Mouse (Mus musculus) MEL (cell line): ENCODE data around the gene Cldn4. TPM values are rescaled to one million over a fixed set of nuclear protein-coding genes. Genes with fewer than 3 reads are reported as not detected.

ENCODE experiments used
- DNase-seq: peaks from one replicate; pipeline ENCODE4 v3.0.0; 2011; ENCODE audit warnings: low read depth, low spot score
- H3K27ac ChIP-seq: 2 replicates; pipeline ENCODE4 v1.5.1; 2012; ENCODE audit warnings: low read depth, mild to moderate bottlenecking, control low read depth, low read length, moderate library complexity; ENCODE audit not compliant: control insufficient read depth
- H3K27me3 ChIP-seq, 2 experiments: fragments of 150-350 bp in 1 of 2; sonication (generic) in 1 of 2; 2 replicates each; pipeline ENCODE4 v1.6.1; 2012; ENCODE audit warnings: low read length in 2 of 2, mild to moderate bottlenecking in 2 of 2, improper control_type of control experiment in 1 of 2, moderate library complexity in 1 of 2; ENCODE audit not compliant: insufficient read depth in 2 of 2, control insufficient read depth in 1 of 2
- H3K36me3 ChIP-seq, 2 experiments: 2 replicates each; pipeline ENCODE4 v1.6.1; 2012 to 2014; ENCODE audit warnings: low read length in 2 of 2, improper control_type of control experiment in 1 of 2, inconsistent platforms in 1 of 2, mild to moderate bottlenecking in 1 of 2; ENCODE audit not compliant: insufficient read depth in 2 of 2, control insufficient read depth in 1 of 2
- H3K4me1 ChIP-seq, 2 experiments: fragments of 150-350 bp in 1 of 2; sonication (generic) in 1 of 2; 2 replicates each; pipeline ENCODE4 v1.6.1; 2012; ENCODE audit warnings: low read length in 2 of 2, improper control_type of control experiment in 1 of 2, mild to moderate bottlenecking in 1 of 2; ENCODE audit not compliant: insufficient read depth in 2 of 2, control insufficient read depth in 1 of 2
- H3K4me3 ChIP-seq, 2 experiments: fragments of 150-350 bp in 1 of 2; sonication (generic) in 1 of 2; 2 replicates each; pipeline ENCODE4 v1.5.1; 2012; ENCODE audit warnings: low read depth in 2 of 2, low read length in 2 of 2, mild to moderate bottlenecking in 2 of 2, moderate library complexity in 2 of 2, control low read depth in 1 of 2, improper control_type of control experiment in 1 of 2; ENCODE audit not compliant: control insufficient read depth in 1 of 2, insufficient read depth in 1 of 2
- H3K79me2 ChIP-seq: 2 replicates; pipeline ENCODE4 v1.6.1; 2012; ENCODE audit warnings: mild to moderate bottlenecking, low read length, moderate library complexity; ENCODE audit not compliant: control insufficient read depth, poor library complexity, insufficient read depth
- H3K9ac ChIP-seq: 2 replicates; pipeline ENCODE4 v1.6.1; 2012; ENCODE audit warnings: low read depth, mild to moderate bottlenecking, control low read depth, low read length, moderate library complexity; ENCODE audit not compliant: control insufficient read depth, poor library complexity, severe bottlenecking
- H3K9me3 ChIP-seq: fragments of 150-350 bp; sonication (generic); replicated peaks from 2 replicates; pipeline ENCODE4 v1.6.1; 2012; ENCODE audit warnings: mild to moderate bottlenecking, low read length, improper control_type of control experiment, moderate library complexity; ENCODE audit not compliant: insufficient read depth
- BHLHE40 ChIP-seq: IDR thresholded peaks from 2 replicates; pipeline ENCODE4 v1.6.1; 2012; ENCODE audit warnings: low read depth, mild to moderate bottlenecking, inconsistent platforms, low read length, improper control_type of control experiment, borderline replicate concordance
- CHD1 ChIP-seq: IDR thresholded peaks from 2 replicates; pipeline ENCODE4 v1.6.1; 2012; ENCODE audit warnings: low read depth, mild to moderate bottlenecking, inconsistent platforms, low read length, improper control_type of control experiment
- CHD2 ChIP-seq: IDR thresholded peaks from 2 replicates; pipeline ENCODE4 v1.6.1; 2011; ENCODE audit warnings: low read length, improper control_type of control experiment
- E2F4 ChIP-seq: IDR thresholded peaks from 2 replicates; pipeline ENCODE4 v1.6.1; 2011; ENCODE audit warnings: low read depth, low read length, improper control_type of control experiment, borderline replicate concordance
- EP300 ChIP-seq, 2 experiments: IDR thresholded peaks; 2 replicates each; pipeline ENCODE4 v1.6.1; 2011; ENCODE audit warnings: improper control_type of control experiment in 2 of 2, low read length in 2 of 2, low read depth in 1 of 2, mild to moderate bottlenecking in 1 of 2
- ETS1 ChIP-seq: IDR thresholded peaks from 2 replicates; pipeline ENCODE4 v1.6.1; 2012; ENCODE audit warnings: low read depth, mild to moderate bottlenecking, inconsistent platforms, low read length, improper control_type of control experiment, moderate library complexity
- GABPA ChIP-seq: IDR thresholded peaks from 2 replicates; pipeline ENCODE4 v1.6.1; 2012; ENCODE audit warnings: low read depth, mild to moderate bottlenecking, inconsistent platforms, low read length, improper control_type of control experiment, moderate library complexity
- GATA1 ChIP-seq: IDR thresholded peaks from 2 replicates; pipeline ENCODE4 v1.6.1; 2011; ENCODE audit warnings: low read depth, low read length, improper control_type of control experiment
- JUND ChIP-seq: IDR thresholded peaks from 2 replicates; pipeline ENCODE4 v1.6.1; 2011; ENCODE audit warnings: low read depth, mild to moderate bottlenecking, improper control_type of control experiment, low read length
- KAT2A ChIP-seq: conservative IDR thresholded peaks from 2 replicates; pipeline ENCODE4 v1.6.1; 2012; ENCODE audit warnings: low read depth, low read length, improper control_type of control experiment, inconsistent platforms
- MAFK ChIP-seq: IDR thresholded peaks from 2 replicates; pipeline ENCODE4 v1.6.1; 2011; ENCODE audit warnings: low read depth, mild to moderate bottlenecking, low read length, improper control_type of control experiment, borderline replicate concordance
- MAX ChIP-seq: IDR thresholded peaks from 2 replicates; pipeline ENCODE4 v1.6.1; 2011; ENCODE audit warnings: low read length, improper control_type of control experiment
- MAZ ChIP-seq: IDR thresholded peaks from 2 replicates; pipeline ENCODE4 v1.6.1; 2012; ENCODE audit warnings: low read depth, mild to moderate bottlenecking, inconsistent platforms, low read length, improper control_type of control experiment
- MEF2A ChIP-seq: IDR thresholded peaks from 2 replicates; pipeline ENCODE4 v1.6.1; 2014; ENCODE audit warnings: low read depth, mild to moderate bottlenecking, inconsistent platforms, low read length, improper control_type of control experiment; ENCODE audit not compliant: poor library complexity, insufficient replicate concordance, severe bottlenecking; ENCODE audit errors: extremely low read depth
- MXI1 ChIP-seq: IDR thresholded peaks from 2 replicates; pipeline ENCODE4 v1.6.1; 2011; ENCODE audit warnings: mild to moderate bottlenecking, low read depth, low read length, improper control_type of control experiment
- MYB ChIP-seq: IDR thresholded peaks from 2 replicates; pipeline ENCODE4 v1.6.1; 2011; ENCODE audit warnings: mild to moderate bottlenecking, low read depth, low read length, improper control_type of control experiment
- NELFE ChIP-seq: IDR thresholded peaks from 2 replicates; pipeline ENCODE4 v1.6.1; 2011; ENCODE audit warnings: low read depth, low read length, improper control_type of control experiment
- NRF1 ChIP-seq: IDR thresholded peaks from 2 replicates; pipeline ENCODE4 v1.6.1; 2014; ENCODE audit warnings: low read depth, mild to moderate bottlenecking, inconsistent platforms, low read length, improper control_type of control experiment, moderate library complexity; ENCODE audit not compliant: poor library complexity, insufficient read depth, severe bottlenecking
- POLR2A ChIP-seq, 2 experiments: IDR thresholded peaks; 2 replicates each; pipeline ENCODE4 v1.6.1; 2011 to 2012; ENCODE audit warnings: low read length in 2 of 2, mild to moderate bottlenecking in 2 of 2, control low read depth in 1 of 2, improper control_type of control experiment in 1 of 2, low read depth in 1 of 2, moderate library complexity in 1 of 2; ENCODE audit not compliant: control insufficient read depth in 1 of 2, insufficient read depth in 1 of 2, poor library complexity in 1 of 2
- POLR2AphosphoS2 ChIP-seq: IDR thresholded peaks from 2 replicates; pipeline ENCODE4 v1.6.1; 2011; ENCODE audit warnings: low read length, improper control_type of control experiment
- RAD21 ChIP-seq: IDR thresholded peaks from 2 replicates; pipeline ENCODE4 v1.6.1; 2011; ENCODE audit warnings: mild to moderate bottlenecking, low read depth, low read length, improper control_type of control experiment
- RCOR1 ChIP-seq: IDR thresholded peaks from 2 replicates; pipeline ENCODE4 v1.6.1; 2012; ENCODE audit warnings: low read depth, mild to moderate bottlenecking, inconsistent platforms, low read length, improper control_type of control experiment
- SIN3A ChIP-seq: IDR thresholded peaks from 2 replicates; pipeline ENCODE4 v1.6.1; 2012; ENCODE audit warnings: low read length, improper control_type of control experiment, inconsistent platforms
- SMC3 ChIP-seq: IDR thresholded peaks from 2 replicates; pipeline ENCODE4 v1.6.1; 2011; ENCODE audit warnings: low read depth, low read length, improper control_type of control experiment
- TAL1 ChIP-seq: IDR thresholded peaks from 2 replicates; pipeline ENCODE4 v1.6.1; 2012; ENCODE audit warnings: mild to moderate bottlenecking, inconsistent platforms, low read length, moderate library complexity, mixed read lengths
- TCF12 ChIP-seq: IDR thresholded peaks from 2 replicates; pipeline ENCODE4 v1.6.1; 2014; ENCODE audit warnings: low read depth, mild to moderate bottlenecking, inconsistent platforms, low read length, improper control_type of control experiment, moderate library complexity
- ZC3H11A ChIP-seq: IDR thresholded peaks from 2 replicates; pipeline ENCODE4 v1.6.1; 2012; ENCODE audit warnings: low read depth, mild to moderate bottlenecking, inconsistent platforms, low read length, improper control_type of control experiment
- ZKSCAN1 ChIP-seq: IDR thresholded peaks from 2 replicates; pipeline ENCODE4 v1.6.1; 2012; ENCODE audit warnings: low read depth, mild to moderate bottlenecking, inconsistent platforms, low read length, improper control_type of control experiment, moderate library complexity
- ZNF384 ChIP-seq: IDR thresholded peaks from 2 replicates; pipeline ENCODE4 v1.6.1; 2012; ENCODE audit warnings: low read depth, mild to moderate bottlenecking, inconsistent platforms, low read length, improper control_type of control experiment
- polyA plus RNA-seq, 2 experiments: library from polyadenylated mRNA; stranded (reverse) in 1 of 2; unstranded in 1 of 2; fragments of >175 nt in 1 of 2; fragments of >200 nt in 1 of 2; gene quantifications; 2 replicates each; pipeline versions ENCODE4 v1.2.1 to v1.2.4; 2012; ENCODE audit warnings: low replicate concordance in 2 of 2, low read depth in 1 of 2; ENCODE audit not compliant: insufficient read length in 2 of 2, insufficient read depth in 1 of 2, missing spikeins in 1 of 2
- total RNA-seq: library from RNA; depleted of rRNA; stranded (reverse); fragments of 300-350 nt; gene quantifications from 2 replicates; pipeline ENCODE4 v1.2.3, GENCODE M21; 2012

Cldn4 gene
- total and polyA plus RNA-seq, 3 experiments = 0.04 to 0.08 TPM; not detected in 1

GRCm38 (mm10) chr5:134976577-134977250 lies 30.0 kb upstream of the Cldn4 start:
- Histone ChIP-seq H3K9ac (peak overlapping the region; percentile 32), H3K79me2 (0 out of 2 replicates have a peak, but pooled peaks cover 2% of the 10 kb centered on the region), H3K9me3 (no peaks in the 10 kb centered on the region), H3K27me3 (no peaks in the 10 kb centered on the region), H3K27ac (peak overlapping the region; percentile 71), H3K4me3 (peak overlapping the region; percentile 24 to 46), H3K4me1 (peaks cover 13 to 50% of the 10 kb centered on the region in 2 experiments), H3K36me3 (peaks cover 0 to 37% of the 10 kb centered on the region in 2 experiments; a peak in 2 of 4 replicates)
- TF ChIP-seq EP300 (IDR thresholded peaks at IDR 0.05; ENCODE audit: low read depth in 1 of 2, low read length in 2 of 2) (peak; percentile 81 to 93), CHD1 (no peak), GATA1 (peak; percentile 70), TAL1 (peak; percentile 45), SIN3A (peak; percentile 25), ETS1 (peak; percentile 73), MYB (peak; percentile 88), POLR2A (IDR thresholded peaks at IDR 0.05; ENCODE audit: control insufficient read depth in 1 of 2, insufficient read depth in 1 of 2, low read depth in 1 of 2, low read length in 2 of 2, poor library complexity in 1 of 2) (no peak), TCF12 (peak; percentile 68)
- peak; percentile 72 for DNase-seq

GRCm38 (mm10) chr5:134976164-134976563 lies 29.4 kb upstream of the Cldn4 start:
- Histone ChIP-seq H3K36me3 (peaks cover 0 to 37% of the 10 kb centered on the region in 2 experiments; a peak in 2 of 4 replicates), H3K27me3 (no peaks in the 10 kb centered on the region), H3K4me1 (peaks cover 13 to 50% of the 10 kb centered on the region in 2 experiments), H3K27ac (peak overlapping the region; percentile 71), H3K9ac (peak overlapping the region; percentile 32; the same call in 1 of the 2 replicates), H3K4me3 (peak overlapping the region in 1 of 2 experiments; percentile 46; a peak in 2 of 4 replicates), H3K9me3 (no peaks in the 10 kb centered on the region), H3K79me2 (0 out of 2 replicates have a peak, but pooled peaks cover 2% of the 10 kb centered on the region)
- DNase-seq = peak; percentile 78
- peak; percentile 13; the same call in 1 of the 2 replicates for TF ChIP-seq ZC3H11A
- no peak for TF ChIP-seq GABPA
- TF ChIP-seq BHLHE40 = peak; percentile 67; the same call in 1 of the 2 replicates
- 0 out of 4 replicates have a peak, but pooled peaks of 1 of the 2 experiments have one; percentile 27 for TF ChIP-seq POLR2A (IDR thresholded peaks at IDR 0.05; ENCODE audit: control insufficient read depth in 1 of 2, insufficient read depth in 1 of 2, low read depth in 1 of 2, low read length in 2 of 2, poor library complexity in 1 of 2)
- TF ChIP-seq MYB = no peak
- no peak for TF ChIP-seq KAT2A
- no peak for TF ChIP-seq SMC3
- TF ChIP-seq NRF1 = no peak
- peak; percentile 99 for TF ChIP-seq ETS1
- no peak for TF ChIP-seq E2F4
- 0 out of 2 replicates have a peak, but pooled peaks have one; percentile 26 for TF ChIP-seq MAX
- TF ChIP-seq TAL1 = peak; percentile 84
- TF ChIP-seq RCOR1 = peak; percentile 71
- no peak for TF ChIP-seq CHD1
- TF ChIP-seq POLR2AphosphoS2 = no peak
- peak; percentile 87 for TF ChIP-seq TCF12
- no peak for TF ChIP-seq RAD21
- TF ChIP-seq JUND = 0 out of 2 replicates have a peak, but pooled peaks have one; percentile 29
- no peak for TF ChIP-seq MAFK
- no peak for TF ChIP-seq MEF2A
- TF ChIP-seq MAZ = peak; percentile 36; the same call in 1 of the 2 replicates
- no peak for TF ChIP-seq ZKSCAN1
- no peak for TF ChIP-seq ZNF384
- TF ChIP-seq NELFE = peak; percentile 40
- TF ChIP-seq MXI1 = peak; percentile 36; the same call in 1 of the 2 replicates
- no peak for TF ChIP-seq CHD2
